Mouse (Mus musculus) limb, embryonic 12.5 days (tissue): ENCODE measurements around the gene Gm5134. TPM values are rescaled to one million over a fixed set of nuclear protein-coding genes. Genes with fewer than 3 reads are reported as not detected.

ENCODE experiments used
- ATAC-seq: fragments of 200-750 bp; cut with Nextera tagmentation; 2 replicates; pipeline ENCODE4 v1.8.0; 2017; ENCODE audit warnings: low read depth, moderate TSS enrichment; ENCODE audit not compliant: insufficient number of reproducible peaks, insufficient read depth, low FRiP score, low TSS enrichment
- H3K27ac ChIP-seq: fragments of 300-500 bp; sonication (generic); 2 replicates; pipeline ENCODE4 v1.5.1; 2016; ENCODE audit warnings: mild to moderate bottlenecking, moderate library complexity
- H3K27me3 ChIP-seq: fragments of 300-500 bp; sonication (generic); 2 replicates; pipeline ENCODE4 v1.6.1; 2016; ENCODE audit warnings: mild to moderate bottlenecking, moderate library complexity
- H3K36me3 ChIP-seq: fragments of 300-500 bp; sonication (generic); 2 replicates; pipeline ENCODE4 v1.6.1; 2016; ENCODE audit warnings: mild to moderate bottlenecking, moderate library complexity
- H3K4me1 ChIP-seq: fragments of 300-500 bp; sonication (generic); replicated peaks from 2 replicates; pipeline ENCODE4 v1.6.1; 2016
- H3K4me2 ChIP-seq: fragments of 300-500 bp; sonication (generic); 2 replicates; pipeline ENCODE4 v1.6.1; 2016; ENCODE audit warnings: mild to moderate bottlenecking, moderate library complexity
- H3K4me3 ChIP-seq: fragments of 300-500 bp; sonication (generic); replicated peaks from 2 replicates; pipeline ENCODE4 v1.5.1; 2016; ENCODE audit warnings: mild to moderate bottlenecking
- H3K9ac ChIP-seq: fragments of 300-500 bp; sonication (generic); replicated peaks from 2 replicates; pipeline ENCODE4 v1.6.1; 2016; ENCODE audit warnings: mild to moderate bottlenecking, moderate library complexity
- H3K9me3 ChIP-seq: fragments of 300-500 bp; sonication (generic); 2 replicates; pipeline ENCODE4 v1.6.1; 2016; ENCODE audit warnings: mild to moderate bottlenecking, moderate library complexity
- WGBS: fragments of 180-500 bp; shearing (Covaris S2); methylation state at CpG from one replicate; pipeline ENCODE4 v1.1.7; 2016; 5-methylcytosine and 5-hydroxymethylcytosine counted together
- polyA plus RNA-seq: library from polyadenylated mRNA; unstranded; fragments of >200 nt; fragmentation: Nextera tagmentation; extraction: Ambion mirVana; gene quantifications from 2 replicates; pipeline ENCODE4 v1.2.1, GENCODE M21; 2016

Gm5134 gene
- polyA plus RNA-seq, 1 experiment from 2014 or later: not detected

- no peak overlapping the region for H3K27ac ChIP-seq
- H3K4me2 ChIP-seq: no peak overlapping the region
- ATAC-seq: no peak
- no peak overlapping the region for H3K4me3 ChIP-seq
- no peaks in the 10 kb centered on the region for H3K36me3 ChIP-seq
- 75% methylated on average over 9 of the region's 9 CpGs for WGBS
- H3K9ac ChIP-seq: no peak overlapping the region
- no peaks in the 10 kb centered on the region for H3K9me3 ChIP-seq
- H3K4me1 ChIP-seq: peaks cover under 1% of the 10 kb centered on the region
- peaks cover 29% of the 10 kb centered on the region for H3K27me3 ChIP-seq
Observed at GRCm38 (mm10) chr10:75941042-75941824, 13.1 kb upstream of the Gm5134 start.

GRCm38 (mm10) chr10:75942736-75943477 is 11.4 kb upstream of the Gm5134 start, which contains the start of gene Vpreb3:
TSS of gene Vpreb3 (plus strand) at chr10:75943057.
- Histone ChIP-seq H3K4me1 (no peaks in the 10 kb centered on the region), H3K9ac (no peak within 1 kb of the TSS), H3K9me3 (no peaks in the 10 kb centered on the region), H3K27me3 (peaks cover 12% of the 10 kb centered on the region), H3K36me3 (no peaks in the 10 kb centered on the region), H3K27ac (no peak within 1 kb of the TSS), H3K4me2 (no peak within 1 kb of the TSS), H3K4me3 (no peak within 1 kb of the TSS)
- 84% methylated on average over 15 of the region's 15 CpGs for WGBS
- ATAC-seq: no peak

GRCm38 (mm10) chr10:75944066-75944772 is 10.1 kb upstream of the Gm5134 start:
- Histone ChIP-seq H3K36me3 (no peaks in the 10 kb centered on the region), H3K4me3 (no peak overlapping the region), H3K9me3 (no peaks in the 10 kb centered on the region), H3K4me1 (no peaks in the 10 kb centered on the region), H3K4me2 (no peak overlapping the region), H3K27me3 (peaks cover 8% of the 10 kb centered on the region; the same call in 1 of the 2 replicates), H3K27ac (no peak overlapping the region), H3K9ac (no peak overlapping the region)
- WGBS: 48% methylated on average over 11 of the region's 11 CpGs
- no peak for ATAC-seq

GRCm38 (mm10) chr10:75945213-75945612 is 9.1 kb upstream of the Gm5134 start:
- 94% methylated on average over 7 of the region's 7 CpGs for WGBS
- ATAC-seq: no peak
- no peak overlapping the region for H3K4me2 ChIP-seq

DNA sequence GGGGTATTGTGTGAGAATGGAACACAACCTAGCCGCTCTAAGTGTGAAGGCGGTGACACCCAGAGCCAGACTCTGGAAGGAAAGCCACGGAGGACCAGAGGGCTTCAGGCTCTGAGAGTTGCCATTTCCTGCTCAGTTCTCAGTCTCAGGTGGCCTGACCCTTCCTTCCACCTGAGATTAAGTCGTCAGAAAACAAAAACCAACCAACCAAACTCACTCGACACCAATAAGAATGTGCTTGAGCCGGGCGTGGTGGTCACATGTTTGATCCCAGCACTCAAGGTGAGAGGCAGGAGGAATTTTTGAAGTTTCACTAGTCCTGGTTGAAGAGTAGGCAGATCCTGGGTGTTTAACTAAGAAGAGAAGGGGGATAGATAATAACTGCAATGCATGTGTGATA is 8.4 kb upstream of the Gm5134 start:
- peaks cover 21% of the 10 kb centered on the region for H3K27me3 ChIP-seq
- 82% methylated on average over 7 of the region's 7 CpGs for WGBS
- no peaks in the 10 kb centered on the region for H3K36me3 ChIP-seq
- H3K9ac ChIP-seq: no peak overlapping the region
- no peak overlapping the region for H3K4me2 ChIP-seq
- no peaks in the 10 kb centered on the region for H3K9me3 ChIP-seq
- ATAC-seq: no peak
- H3K27ac ChIP-seq: no peak overlapping the region
- H3K4me1 ChIP-seq: peaks cover 6% of the 10 kb centered on the region
- H3K4me3 ChIP-seq: no peak overlapping the region

More at GRCm38 (mm10) chr10:75945213-75945612, 9.1 kb upstream of the Gm5134 start:
- Histone ChIP-seq H3K36me3 (no peaks in the 10 kb centered on the region), H3K9ac (no peak overlapping the region), H3K4me1 (no peaks in the 10 kb centered on the region), H3K27ac (no peak overlapping the region), H3K27me3 (peaks cover 14% of the 10 kb centered on the region), H3K9me3 (no peaks in the 10 kb centered on the region), H3K4me3 (no peak overlapping the region)

GRCm38 (mm10) chr10:75948079-75948478 is 6.2 kb upstream of the Gm5134 start:
- no peak overlapping the region for H3K4me2 ChIP-seq
- 76% methylated on average over 5 of the region's 5 CpGs for WGBS
- H3K9me3 ChIP-seq: no peaks in the 10 kb centered on the region

DNA sequence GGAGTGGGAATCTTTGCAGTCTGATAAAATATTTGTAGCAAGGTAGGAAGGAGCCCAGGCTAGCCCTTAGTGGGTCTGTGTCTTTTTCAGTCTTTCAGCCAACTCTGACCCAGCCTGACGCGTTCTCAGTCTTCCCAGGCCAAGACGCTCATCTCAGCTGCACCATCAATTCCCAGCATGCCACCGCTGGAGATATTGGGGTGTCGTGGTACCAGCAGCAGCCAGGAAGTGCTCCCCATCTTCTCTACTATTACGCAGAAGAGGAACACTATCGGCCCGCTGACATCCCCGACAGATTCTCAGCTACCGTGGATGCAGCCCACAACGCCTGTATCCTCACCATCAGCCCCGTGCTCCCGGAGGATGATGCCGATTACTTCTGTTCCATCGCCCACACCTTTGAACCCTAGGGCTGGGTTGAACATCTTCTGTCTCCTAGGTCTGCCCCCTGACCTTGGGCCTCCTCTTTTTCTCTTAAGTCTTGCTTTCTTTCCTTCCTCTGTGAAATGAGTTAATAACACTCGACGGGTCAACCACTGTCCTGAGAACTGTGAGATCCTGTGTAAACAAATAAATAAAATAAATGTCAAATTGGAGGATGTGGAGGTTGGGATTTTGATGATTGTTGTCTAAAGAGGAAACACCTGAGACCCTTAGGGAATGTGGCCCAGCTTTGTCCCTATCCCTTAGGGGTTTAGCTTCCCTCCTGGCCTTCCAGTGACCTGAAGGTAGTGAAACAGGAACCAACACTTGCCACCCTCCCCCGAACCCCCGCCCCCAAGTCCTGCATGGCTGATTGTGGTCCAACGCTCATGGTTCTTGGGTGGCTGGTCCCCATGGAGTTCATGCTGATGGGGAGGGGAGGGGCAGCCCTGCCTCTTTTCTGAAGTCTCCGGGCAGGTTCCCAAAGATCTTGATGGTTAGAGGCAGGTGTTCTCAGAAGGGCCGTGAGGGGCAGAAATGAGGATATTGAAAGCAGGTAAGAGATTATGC is 5.0 kb upstream of the Gm5134 start:
- H3K4me2 ChIP-seq: no peak overlapping the region
- no peak overlapping the region for H3K9ac ChIP-seq
- no peak overlapping the region for H3K4me3 ChIP-seq
- no peak overlapping the region for H3K27ac ChIP-seq
- peaks cover 11% of the 10 kb centered on the region for H3K4me1 ChIP-seq
- 77% methylated on average over 22 of the region's 22 CpGs for WGBS
- H3K27me3 ChIP-seq: peaks cover 35% of the 10 kb centered on the region
- H3K9me3 ChIP-seq: no peaks in the 10 kb centered on the region
- no peak for ATAC-seq
- H3K36me3 ChIP-seq: no peaks in the 10 kb centered on the region

More at GRCm38 (mm10) chr10:75948079-75948478, 6.2 kb upstream of the Gm5134 start:
- no peak for ATAC-seq
- Histone ChIP-seq H3K9ac (no peak overlapping the region), H3K4me3 (no peak overlapping the region), H3K4me1 (peaks cover 11% of the 10 kb centered on the region), H3K27ac (no peak overlapping the region), H3K27me3 (peaks cover 26% of the 10 kb centered on the region), H3K36me3 (no peaks in the 10 kb centered on the region)

- Histone ChIP-seq H3K4me1 (peaks cover 11% of the 10 kb centered on the region), H3K9me3 (no peaks in the 10 kb centered on the region), H3K9ac (peak overlapping the region; percentile 65), H3K4me2 (peak overlapping the region; percentile 87), H3K27me3 (peaks cover 39% of the 10 kb centered on the region), H3K27ac (no peak overlapping the region), H3K4me3 (peak overlapping the region; percentile 50), H3K36me3 (no peaks in the 10 kb centered on the region)
- WGBS: 2% methylated on average over 23 of the region's 23 CpGs
- ATAC-seq: 0 out of 2 replicates have a peak, but pooled peaks have one; percentile 39
Observed at GRCm38 (mm10) chr10:75950791-75951210, 3.5 kb upstream of the Gm5134 start.

DNA sequence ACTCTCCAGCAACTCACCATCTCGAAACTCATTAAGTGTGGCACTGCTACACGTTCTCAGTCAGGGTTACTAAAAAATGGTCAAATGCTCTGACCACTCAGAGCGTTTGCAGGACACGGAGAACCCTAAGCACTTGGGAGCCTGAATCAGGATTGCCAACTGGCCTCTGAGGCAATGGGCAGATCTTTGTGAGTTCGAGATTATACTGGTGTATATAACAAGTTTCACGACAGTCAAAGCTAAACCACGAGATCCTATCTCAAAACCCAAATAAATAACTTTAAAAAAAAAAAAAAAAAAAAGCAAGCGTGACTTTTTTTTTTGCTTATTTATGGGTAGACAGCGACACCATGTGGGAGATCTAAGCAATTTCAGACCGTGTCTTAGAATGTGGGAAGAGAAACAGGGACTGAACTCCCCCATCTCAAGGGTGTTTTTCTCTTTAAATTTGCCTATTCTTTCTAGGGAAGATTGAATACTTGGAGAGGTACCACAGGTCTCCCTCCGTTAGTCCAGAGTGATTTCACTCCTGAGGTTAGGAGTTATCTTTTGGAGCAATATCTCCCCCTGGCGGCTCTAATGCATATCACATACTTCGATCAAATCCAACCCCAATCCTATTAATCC is 2.8 kb upstream of the Gm5134 start:
- Histone ChIP-seq H3K9me3 (no peaks in the 10 kb centered on the region), H3K36me3 (no peaks in the 10 kb centered on the region), H3K4me1 (peaks cover 11% of the 10 kb centered on the region), H3K4me2 (peak overlapping the region; percentile 87), H3K27me3 (peaks cover 39% of the 10 kb centered on the region), H3K27ac (no peak overlapping the region), H3K9ac (peak overlapping the region; percentile 65), H3K4me3 (peak overlapping the region; percentile 50)
- 0 out of 2 replicates have a peak, but pooled peaks have one; percentile 6 for ATAC-seq
- WGBS: 5% methylated on average over 13 of the region's 13 CpGs

- 87% methylated on average over 10 of the region's 10 CpGs for WGBS
- H3K4me3 ChIP-seq: no peak overlapping the region
- no peaks in the 10 kb centered on the region for H3K36me3 ChIP-seq
- no peak overlapping the region for H3K27ac ChIP-seq
- ATAC-seq: no peak
- H3K9me3 ChIP-seq: no peaks in the 10 kb centered on the region
- H3K4me1 ChIP-seq: no peaks in the 10 kb centered on the region
- no peak overlapping the region for H3K9ac ChIP-seq
- no peaks in the 10 kb centered on the region for H3K27me3 ChIP-seq
- H3K4me2 ChIP-seq: no peak overlapping the region
Observed at GRCm38 (mm10) chr10:75973846-75974245, 19.5 kb downstream of the Gm5134 start.
